Mouse (Mus musculus) MN1 (cell line): Measurements from ENCODE around the gene Prss8.

ENCODE experiments used
- DNase-seq: peaks from one replicate; pipeline ENCODE4 v3.0.0-alpha.2; 2016; ENCODE audit warnings: low spot score

The Prss8 gene

DNA sequence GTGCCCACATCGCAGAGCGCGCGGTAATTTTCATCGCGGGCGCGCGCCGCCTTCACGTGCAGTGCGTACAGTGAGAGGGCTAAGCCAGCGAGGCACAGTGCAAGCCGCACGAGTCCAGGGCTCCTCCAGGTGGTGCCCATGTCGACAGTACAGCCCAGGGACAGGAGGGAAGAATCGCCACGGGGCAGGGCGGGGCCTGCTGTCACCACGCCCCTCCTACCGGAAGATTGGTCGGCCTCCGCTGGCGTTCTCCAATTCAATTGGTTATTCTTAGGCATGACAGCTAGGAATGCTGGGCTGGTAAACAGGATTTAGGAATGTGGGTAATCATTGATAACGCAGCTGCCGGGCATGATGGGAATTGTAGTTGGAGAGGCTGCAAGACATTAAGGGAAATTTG is 34.5 kb downstream of the Prss8 start, which contains the start of the genes Gm21974 and Vkorc1:
TSS of gene Gm21974 (minus strand) at position 13 of the 400 bp plus-strand sequence.
TSS of gene Vkorc1 (minus strand) at position 176 of the 400 bp plus-strand sequence.
- DNase-seq = peak; percentile 96

DNA sequence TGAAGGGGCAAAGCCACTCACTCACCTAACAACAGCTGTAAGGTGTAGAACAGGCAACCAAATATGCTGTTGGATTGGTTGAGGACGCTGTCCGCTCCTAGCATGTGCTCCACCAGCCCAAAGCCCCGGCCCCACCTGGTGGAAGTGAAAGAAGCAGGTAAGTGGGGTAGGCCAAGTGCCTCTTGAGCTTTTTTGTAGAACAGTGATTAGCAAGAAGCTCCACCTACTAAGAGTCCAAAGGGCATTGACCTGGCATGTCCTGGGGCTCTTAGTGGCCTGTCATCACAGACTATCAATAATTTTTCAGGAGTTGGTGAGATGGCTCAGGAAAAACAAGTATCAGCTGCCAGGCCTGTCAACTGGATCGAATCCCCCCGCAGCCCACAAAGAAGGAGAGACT is 35.4 kb downstream of the Prss8 start:
- DNase-seq = no peak

DNA sequence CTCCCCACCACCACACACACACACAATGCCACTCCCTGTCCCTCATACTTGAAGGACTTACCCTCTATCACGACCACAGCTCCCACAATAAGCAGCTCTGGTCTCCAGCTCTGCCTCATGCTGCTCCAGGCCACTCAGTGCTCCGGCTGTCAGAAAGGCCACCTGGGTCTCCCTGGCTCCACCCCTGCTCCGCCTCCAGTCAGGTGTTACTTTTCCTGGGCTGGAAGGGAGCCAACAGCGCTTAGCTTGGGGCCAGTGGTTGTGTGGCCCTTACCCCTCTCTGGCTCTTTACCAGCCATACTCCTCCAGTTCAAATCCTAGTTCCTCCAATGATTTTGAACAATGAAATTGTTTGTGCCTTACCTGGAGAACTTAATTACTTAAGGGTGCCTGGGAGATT is 39.1 kb downstream of the Prss8 start, which contains the start of gene Prss53:
TSS of gene Prss53 (minus strand) at position 173 of the 400 bp plus-strand sequence.
- DNase-seq = no peak

DNA sequence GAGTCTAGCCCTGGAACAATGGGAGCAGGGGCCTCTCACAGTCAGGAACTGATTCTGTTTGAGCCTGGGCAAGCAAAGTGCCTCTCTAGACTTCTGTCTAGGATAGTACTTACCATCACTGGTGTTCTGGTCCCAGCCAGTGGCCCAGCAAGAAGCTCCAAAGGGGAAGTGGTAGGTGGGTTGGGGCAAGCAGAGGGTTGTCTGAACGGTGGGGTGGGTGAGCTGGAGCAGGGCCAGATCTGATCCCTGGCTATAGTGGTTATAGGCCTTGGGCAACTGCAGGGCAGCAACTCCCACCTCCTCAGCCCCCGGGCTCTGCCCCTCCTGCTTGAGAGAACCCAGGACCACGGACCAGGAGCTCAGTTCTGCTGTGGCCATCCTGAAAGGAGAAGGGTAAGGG is 41.1 kb downstream of the Prss8 start:
- DNase-seq = no peak

DNA sequence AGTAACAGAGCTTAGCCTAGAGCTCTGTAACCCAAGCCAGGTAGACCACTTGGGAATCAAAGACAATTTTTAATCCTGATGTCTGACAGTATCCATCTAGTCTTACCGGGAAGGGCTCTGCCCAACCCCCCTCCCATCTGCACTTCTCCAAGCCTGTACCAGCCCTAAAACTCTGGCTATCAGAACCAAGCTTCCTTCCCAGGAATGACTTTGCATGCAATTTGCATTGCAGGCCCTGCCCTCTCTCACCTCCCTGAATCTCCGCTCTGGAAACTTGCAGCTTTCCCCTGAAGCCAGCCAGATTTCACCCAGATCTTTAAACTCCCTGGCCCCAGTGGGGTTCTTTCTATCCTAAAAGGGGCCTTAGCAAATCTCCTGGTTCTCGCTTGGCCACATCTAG is 42.1 kb downstream of the Prss8 start:
- no peak for DNase-seq

DNA sequence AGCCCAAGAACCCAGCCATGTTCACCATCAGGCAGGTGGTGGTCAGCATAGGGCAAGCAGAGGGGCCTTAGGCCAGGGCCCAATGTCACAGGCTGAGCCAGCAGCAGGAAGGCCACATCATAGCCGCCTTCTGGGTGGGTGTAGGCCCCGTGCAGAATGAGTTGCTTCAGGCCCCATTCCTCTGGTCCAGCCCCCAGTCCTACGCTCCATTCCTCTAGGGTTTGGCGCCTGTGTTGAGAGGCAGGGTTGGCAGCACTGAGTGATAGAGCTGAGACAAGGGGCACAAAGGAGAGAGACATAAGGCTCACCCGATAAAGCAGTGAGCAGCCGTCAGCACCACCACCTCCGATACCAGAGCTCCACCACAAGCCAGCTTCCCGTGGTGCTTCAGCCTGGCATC is 42.7 kb downstream of the Prss8 start:
- DNase-seq = no peak

DNA sequence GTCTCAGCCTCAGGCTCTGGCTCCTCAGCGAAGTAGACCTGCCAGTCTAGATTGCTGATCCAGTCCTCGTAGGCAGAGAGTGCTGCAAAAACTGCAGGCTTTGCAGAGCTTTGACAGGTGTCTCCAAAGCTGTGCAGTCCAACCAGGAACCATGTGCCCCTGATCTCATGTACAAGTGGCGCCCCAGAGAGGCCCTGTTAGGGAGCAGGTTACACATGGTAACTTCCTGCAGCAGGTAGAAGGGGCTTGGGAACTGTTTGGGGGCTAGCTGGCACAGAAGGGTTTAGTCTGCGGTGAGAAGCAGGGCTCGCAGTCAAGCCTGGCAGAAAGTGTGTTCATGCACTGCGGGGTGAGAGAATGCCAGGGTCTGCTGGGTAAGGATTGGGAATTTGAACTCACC is 43.4 kb downstream of the Prss8 start:
- no peak for DNase-seq

DNA sequence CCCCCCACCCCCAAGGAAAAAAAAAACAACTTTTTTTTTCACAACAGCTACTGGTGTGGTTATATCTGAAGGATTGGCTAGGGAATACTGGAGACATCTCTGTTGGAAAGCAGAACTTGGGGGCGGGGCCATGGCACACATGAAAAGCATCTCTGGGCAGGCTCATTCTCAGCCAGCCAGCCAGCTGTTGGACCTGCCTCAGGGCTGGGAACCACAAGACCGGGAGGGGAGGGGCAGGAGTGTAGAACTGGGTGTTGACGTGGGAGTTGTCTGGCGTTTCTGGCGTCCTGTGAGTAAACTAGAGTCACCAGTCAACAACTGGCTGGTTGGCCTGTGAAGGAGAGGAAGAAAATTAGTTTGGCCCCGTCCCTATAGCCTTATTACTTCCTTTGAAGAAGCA is 44.0 kb downstream of the Prss8 start:
- DNase-seq = peak; percentile 87

DNA sequence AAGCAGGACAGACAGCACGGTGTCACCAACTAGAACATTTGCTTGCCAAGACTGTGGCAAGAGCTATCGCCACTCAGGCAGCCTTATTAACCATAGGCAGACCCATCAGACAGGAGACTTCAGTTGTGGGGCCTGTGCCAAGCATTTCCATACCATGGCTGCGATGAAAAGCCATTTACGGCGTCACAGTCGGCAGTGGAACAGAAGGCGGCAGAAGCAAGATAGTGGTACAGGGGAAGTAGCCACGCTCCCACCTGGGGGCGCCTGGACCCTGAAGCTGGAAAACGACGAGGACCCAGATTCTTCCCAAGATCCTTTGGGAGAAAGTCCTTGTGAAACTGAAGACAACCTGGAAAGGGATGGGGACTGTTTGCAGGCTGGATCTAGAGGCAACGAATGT is 49.5 kb downstream of the Prss8 start:
- no peak for DNase-seq

DNA sequence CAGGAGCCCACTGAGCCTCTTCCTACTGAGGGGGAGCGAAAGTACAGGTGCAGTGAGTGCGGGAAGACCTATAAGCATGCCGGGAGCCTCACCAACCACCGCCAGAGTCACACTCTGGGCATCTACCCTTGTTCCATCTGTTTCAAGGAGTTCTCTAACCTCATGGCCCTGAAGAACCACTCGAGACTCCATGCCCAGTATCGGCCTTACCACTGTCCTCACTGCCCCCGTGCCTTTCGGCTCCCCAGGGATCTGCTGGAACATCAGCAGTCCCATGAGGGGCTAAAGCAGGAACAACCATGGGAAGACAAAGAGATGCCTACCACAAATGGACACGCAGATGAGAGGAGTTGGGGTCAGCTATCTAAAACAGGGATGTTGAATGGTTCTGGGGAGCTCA is 50.6 kb downstream of the Prss8 start:
- no peak for DNase-seq

DNA sequence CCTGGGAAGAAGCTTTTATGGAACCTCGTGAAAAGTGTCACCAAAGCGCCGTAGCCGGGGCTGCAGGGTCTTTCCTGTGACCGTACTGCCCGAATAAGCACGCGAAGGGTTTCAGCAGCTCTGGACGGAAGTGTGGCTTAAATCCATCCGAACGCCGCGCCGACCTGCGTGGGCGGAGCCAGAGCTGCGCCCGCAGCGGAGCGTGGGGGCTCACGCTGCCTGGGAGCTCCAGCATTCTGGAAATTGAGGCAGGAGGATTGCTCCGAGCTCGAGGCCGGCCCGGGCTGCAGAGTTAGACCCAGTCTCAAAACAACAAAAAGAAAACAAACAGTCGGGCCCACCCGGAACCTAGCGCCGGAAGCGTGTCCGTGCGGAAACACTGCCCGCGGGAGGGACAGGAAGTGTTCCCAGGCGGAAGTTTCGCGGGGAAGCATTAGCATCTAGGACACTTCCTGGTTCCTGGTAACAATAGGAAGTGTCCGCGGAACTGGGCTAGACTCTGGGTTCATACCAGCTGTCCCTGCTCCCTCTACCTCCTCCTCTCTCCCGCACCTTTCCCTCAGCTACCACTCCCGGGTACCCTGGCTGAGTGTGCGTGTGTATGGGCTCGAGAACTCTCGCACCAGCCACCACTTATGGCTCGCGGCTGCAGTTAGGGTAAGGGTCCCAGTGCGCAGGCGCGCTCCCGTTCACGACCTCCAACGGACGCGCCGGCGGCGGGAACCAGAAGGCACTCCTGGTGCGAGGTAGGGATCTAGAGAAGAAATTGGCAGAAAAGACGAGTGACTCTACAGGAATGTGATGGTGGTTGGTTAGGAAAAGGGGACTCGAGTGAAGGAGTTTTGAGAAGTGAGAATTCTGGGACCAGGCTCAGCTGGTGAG is 53.2 kb downstream of the Prss8 start, which contains the start of gene Zfp668:
TSS of gene Zfp668 (minus strand) at position 362 of the 882 bp plus-strand sequence.
- DNase-seq = peak; percentile 96

DNA sequence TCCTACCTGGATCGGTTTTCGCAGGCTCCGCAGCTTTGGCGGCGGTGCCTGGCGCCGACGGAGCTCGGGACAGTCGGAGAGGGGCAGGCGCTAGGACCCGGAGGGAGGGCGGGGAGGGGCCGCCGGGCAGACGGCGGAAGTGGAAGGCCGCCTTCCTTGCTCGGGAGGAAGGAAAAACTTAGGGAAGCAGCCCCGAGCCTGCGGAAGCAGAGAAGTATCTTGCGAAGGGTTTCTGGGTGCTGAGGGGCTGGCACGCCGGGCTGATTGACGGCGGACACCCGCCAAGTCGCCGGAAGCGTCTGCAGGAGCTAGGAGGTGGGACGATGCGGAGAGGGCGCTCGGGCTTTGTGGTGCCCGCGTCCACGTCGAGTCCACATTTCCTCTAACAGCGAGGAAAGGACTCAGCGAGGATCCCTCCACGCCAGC is 53.9 kb downstream of the Prss8 start, which contains the start of gene Zfp646:
TSS of gene Zfp646 (plus strand) at position 181 of the 426 bp plus-strand sequence.
- DNase-seq = peak; percentile 87
